Mouse (Mus musculus): ENCODE measurements around the gene Mad1l1.

The Mad1l1 gene

GRCm38 (mm10) chr5:140215471-140216087, 105.8 kb downstream of the Mad1l1 start:
- DNase-seq (ENCODE audit: low spot score), result no peak

DNA sequence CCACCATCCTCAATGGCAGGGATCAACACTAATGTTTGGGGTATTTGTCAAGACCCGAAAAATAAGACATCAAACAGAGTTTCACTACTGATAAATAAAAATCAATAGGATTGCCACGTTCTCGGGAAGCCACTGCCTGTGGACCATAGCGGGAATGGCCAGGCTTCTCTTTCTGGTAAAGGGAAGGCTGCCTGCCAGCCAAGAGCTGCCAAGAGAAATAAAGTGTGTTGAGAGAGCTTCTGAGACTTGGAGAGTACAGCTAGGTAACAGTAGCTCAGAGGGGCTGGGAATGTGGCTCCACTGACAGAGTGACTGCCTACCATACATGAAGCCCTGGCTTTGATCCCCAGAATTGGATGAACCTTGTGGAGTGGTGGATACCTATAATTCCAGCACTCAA, 108.4 kb downstream of the Mad1l1 start:
- DNase-seq (ENCODE audit: low spot score), result no peak

DNA sequence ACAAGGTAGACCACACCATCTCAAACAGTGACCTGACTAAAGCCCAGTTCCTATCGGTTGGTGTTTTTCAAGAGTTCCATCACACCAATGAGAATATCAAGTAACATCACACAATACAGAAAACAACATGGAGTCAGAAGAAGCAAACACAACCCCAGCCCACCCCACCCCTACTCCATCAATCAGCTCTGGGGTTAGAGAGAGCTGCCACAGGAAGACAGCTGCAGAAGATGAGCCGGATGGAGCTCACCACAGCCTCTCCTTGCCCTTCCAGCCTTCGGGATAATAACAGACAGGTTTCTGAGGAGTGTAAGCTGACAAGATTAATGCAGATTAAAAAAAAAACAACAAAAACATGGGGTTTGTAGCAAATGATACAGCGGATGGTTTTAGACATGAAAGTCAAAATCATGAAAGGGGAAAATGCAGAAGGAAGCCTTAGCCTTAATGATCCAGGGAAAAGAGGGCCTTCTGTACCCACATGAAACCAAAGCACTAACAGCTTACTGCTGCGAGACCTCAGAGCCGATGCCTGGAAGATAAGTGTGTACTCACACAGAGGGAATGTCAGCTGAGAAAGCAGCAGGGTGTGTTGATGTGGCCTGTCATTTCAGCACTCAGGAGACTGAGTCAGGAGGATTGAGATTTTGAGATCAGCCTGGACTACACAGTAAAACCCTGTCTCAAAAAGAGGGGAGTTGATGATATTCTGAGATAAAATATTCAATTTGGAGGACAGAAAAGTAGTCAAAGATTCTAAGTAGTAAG, 110.8 kb downstream of the Mad1l1 start:
- no peak for DNase-seq (ENCODE audit: low spot score)

DNA sequence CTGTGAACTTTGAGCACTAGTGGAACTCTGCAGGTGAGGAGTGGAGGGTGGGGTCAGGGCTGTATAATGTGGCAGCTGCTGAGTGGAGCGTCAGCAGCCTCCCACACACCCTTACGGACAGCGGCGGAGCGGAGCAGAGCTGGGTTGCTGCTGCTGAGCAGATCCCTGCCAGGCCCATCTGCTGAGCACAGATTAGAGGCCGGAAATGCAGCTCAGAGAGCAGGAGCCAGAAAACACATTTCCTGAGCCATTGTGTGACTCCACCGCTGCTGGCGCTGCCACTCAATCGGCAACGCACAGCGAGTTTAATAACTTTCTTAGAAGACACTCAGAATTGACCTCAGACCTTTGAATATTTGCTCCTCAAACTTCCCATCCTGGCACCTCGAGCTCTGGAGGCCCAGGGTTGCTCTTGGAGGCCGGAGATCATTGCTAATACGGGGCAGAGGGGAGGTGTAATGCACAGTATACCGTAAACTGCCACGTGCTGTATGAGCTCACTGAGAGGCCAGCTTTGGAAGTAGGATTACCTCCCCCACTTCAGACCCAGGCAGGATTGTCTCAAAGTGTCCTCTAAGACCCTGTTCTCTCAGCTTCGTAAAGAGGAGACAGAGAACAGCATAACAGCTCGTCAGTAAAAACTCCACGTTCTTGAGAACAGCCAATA, 112.5 kb downstream of the Mad1l1 start:
- DNase-seq (ENCODE audit: low spot score), result no peak

- no peak for DNase-seq (ENCODE audit: low spot score)
Observed at GRCm38 (mm10) chr5:140206726-140207703, 114.3 kb downstream of the Mad1l1 start.

DNA sequence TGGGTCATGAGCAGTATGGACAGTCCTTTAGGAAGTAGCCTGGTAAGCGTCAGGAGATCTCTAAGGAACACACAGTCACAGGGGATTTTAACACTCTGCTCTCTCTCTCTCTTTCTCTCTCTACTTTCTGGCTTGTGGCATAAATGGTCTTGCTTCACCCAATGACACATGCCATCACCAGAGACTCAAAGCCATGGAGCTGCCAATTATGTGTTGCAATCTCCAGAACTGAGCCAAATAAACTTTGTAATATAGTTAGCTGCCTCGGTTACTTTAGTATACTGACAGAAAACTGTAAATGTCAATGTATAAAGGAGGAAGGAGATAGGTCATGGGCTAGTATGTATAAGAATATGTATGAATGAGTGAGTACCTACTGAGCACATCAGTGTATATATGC, 115.4 kb downstream of the Mad1l1 start:
- DNase-seq (ENCODE audit: low spot score), result no peak

- no peak for DNase-seq (ENCODE audit: low spot score)
Observed at GRCm38 (mm10) chr5:140204465-140204864, 116.9 kb downstream of the Mad1l1 start.

GRCm38 (mm10) chr5:140204037-140204436, 117.3 kb downstream of the Mad1l1 start:
- DNase-seq (ENCODE audit: low spot score), result no peak

DNA sequence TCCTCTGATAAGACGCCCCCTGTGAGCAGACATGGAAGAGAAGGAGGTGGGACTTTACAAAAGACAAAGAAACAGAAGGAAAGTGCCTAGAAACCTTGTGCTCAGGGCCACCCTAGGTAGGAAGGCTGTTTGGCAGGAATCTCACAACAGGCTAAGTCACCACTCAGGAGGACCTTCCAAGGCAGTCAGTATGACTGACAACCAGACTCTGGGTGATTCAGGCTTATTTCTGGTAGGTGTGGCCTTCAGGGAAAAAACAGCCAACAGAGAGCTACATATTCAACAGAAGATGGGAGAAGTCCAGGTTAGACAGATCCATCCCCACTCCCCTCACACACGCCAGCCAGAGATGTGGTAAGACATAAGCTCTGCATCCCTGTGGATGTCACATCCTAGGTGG, 118.9 kb downstream of the Mad1l1 start:
- no peak for DNase-seq (ENCODE audit: low spot score)

- DNase-seq (ENCODE audit: low spot score), result no peak
Observed at GRCm38 (mm10) chr5:140201566-140201965, 119.8 kb downstream of the Mad1l1 start.

DNA sequence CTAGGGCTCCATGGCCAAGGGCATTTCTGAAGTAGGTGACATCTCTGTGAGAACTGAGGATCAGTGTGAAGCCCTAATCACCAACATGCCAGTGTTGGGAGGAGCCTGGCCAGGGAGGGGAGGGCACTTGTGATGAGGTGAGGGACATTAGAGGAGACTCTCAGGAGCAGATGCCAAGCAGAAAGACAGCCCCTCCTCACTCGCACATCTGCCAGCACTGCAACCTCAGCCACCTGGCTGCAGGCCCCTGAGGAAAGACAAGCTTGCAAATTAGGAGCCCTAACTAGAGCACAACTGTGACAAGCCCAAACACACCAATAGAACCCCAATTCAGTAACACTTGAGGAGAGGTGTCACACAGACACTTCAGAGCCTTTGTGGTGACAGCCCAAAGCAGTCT, 120.2 kb downstream of the Mad1l1 start:
- no peak for DNase-seq (ENCODE audit: low spot score)

DNA sequence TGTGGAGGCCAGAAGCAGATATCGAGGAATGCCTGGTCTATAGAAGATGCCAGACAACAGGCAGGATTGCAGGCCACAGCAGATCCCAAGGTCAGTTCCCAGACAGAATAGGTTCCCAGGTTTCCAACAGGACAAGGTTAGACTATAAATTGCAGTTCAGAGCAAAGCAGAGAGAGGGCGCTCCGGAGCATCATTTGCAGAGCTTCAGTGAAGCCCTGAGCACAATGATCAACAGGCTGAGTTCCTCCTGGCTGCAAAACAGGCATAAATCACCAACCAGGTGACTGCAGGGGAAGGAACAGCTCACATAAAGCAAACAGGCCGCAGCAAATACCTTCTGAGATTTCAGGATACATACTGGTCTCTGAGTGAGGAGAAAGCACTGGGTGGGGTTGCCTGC, 123.6 kb downstream of the Mad1l1 start:
- DNase-seq (ENCODE audit: low spot score), result peak; percentile 79

DNA sequence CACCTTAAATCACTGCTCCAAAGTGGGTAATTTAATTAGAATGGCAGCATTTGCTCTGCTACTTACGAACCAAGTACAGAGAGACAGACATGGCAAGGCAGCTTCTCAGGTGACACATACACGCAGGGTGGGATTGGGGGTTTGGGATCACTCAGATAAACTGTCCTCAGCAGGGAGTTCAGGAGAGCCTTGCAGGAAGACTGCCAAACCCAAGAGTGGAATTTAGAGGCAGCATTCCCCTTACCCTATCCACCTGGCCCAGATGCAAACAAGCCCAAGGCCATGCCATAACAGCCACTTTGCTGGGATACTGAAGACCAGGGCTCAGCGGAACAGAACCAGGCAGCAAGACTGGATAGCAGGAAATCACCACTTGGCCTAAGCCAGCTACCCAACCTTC, 124.9 kb downstream of the Mad1l1 start:
- DNase-seq (ENCODE audit: low spot score), result no peak

GRCm38 (mm10) chr5:140194173-140194572, 127.2 kb downstream of the Mad1l1 start:
- DNase-seq (ENCODE audit: low spot score), result no peak

DNA sequence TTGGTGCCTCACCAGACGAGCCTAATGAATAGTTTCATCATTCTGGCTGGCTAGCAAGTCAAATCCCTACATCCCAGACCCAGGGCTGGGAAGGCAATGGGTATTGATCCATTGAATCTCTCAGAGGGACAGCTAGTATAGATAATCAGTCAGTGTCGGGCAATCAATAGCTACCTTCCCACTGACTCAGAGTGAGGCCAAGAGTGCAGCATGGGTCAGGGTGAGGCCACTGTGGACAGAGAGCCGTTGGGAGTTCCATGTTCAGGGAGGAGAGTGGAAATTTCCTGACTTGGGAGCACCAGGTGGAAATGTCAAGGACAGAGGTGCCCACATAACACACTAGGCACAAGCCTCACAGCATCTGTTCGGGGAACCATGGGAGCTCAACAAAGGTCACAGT, 129.8 kb downstream of the Mad1l1 start:
- DNase-seq (ENCODE audit: low spot score), result no peak

- DNase-seq (ENCODE audit: low spot score), result no peak
Observed at GRCm38 (mm10) chr5:140186351-140186750, 135.0 kb downstream of the Mad1l1 start.

GRCm38 (mm10) chr5:140185757-140186156, 135.6 kb downstream of the Mad1l1 start:
- DNase-seq (ENCODE audit: low spot score), result no peak

DNA sequence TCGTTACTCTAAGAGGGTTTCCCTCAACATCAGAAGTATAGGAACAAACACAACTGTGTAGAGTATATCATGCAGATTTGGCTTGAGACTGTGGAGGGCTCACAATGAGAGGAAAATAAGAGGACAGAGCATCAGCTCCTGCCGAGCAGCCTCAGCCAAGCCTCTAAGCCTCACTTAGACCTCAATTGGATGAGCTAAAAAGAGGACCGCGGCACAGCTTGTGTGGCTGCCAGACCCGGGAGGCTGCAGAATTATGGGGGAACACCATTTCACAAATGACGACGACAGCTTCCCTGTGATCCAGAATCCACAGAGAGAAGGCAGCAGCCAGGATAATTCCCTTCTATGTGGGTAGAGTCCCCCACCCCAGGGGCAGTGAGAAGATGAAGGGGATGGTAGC, 138.0 kb downstream of the Mad1l1 start:
- no peak for DNase-seq (ENCODE audit: low spot score)

- no peak for DNase-seq (ENCODE audit: low spot score)
Observed at GRCm38 (mm10) chr5:140182351-140182750, 139.0 kb downstream of the Mad1l1 start.

DNA sequence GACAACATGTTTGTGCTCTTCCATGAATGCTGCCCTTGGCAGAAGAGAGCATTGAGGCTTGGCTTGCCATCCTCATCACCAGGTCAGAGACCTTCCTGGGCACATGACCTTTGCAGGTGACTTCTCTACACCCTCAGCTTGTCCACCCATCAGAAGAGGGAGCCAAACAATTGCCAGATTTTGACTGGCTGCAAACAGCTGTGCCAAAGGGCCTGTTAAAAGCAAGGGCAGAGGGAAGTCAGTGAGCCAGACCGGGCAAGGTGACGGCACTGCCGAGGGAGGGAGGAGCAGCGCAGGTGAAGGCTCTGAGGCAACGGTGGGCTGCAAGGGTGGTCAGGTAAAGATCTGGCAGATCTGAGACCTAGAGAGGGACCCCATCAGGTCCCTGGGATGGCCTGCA, 141.3 kb downstream of the Mad1l1 start:
- no peak for DNase-seq (ENCODE audit: low spot score)

DNA sequence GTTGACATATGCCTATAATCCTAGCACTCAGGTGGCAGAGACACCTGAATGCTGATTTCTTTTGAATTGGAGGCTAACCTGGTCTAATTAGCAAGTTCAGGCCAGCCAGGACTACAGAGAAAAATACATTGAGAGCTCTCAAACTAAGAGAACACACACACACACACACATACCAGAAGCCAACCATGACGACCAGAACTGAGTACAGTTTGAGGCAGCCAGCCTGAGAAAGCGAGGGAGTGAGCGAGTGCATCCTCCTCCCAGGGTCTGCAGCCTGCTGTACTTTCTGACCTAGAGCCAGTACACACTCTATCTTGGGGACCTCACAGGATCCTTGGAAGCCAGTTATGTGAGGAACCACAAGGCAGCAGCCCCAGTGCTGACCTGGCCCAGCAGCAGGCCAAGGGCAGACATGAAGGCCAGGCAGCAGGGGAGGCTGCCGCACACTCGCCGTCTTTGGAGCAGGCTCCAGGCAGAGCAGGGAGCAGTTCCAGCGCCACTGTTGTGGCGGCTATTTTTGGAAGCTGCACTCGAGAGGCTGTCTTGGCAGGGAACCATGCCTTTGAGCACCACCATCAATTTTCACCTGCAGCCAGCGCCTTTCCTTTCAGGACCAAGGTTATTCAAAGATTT, 143.2 kb downstream of the Mad1l1 start:
- DNase-seq (ENCODE audit: low spot score), result no peak

DNA sequence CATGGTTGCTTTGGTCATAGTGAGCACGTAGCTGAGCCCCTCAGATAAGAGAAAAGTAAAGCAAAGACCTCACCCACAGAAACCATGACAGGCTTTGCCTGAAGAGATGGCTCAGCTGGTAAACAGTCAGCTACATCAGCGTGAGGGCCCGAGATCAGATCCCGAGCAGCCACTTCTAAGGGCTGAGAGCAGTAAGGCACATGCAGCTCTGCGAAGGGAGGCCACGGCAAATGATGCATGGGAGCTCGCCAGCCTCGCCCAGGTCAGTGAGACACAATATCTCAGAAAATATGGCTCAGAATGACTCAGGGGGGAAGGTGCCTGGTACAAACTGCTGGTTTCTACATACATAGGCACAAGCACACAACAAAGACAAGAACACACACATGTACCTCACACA, 143.8 kb downstream of the Mad1l1 start:
- no peak for DNase-seq (ENCODE audit: low spot score)
